In genomic region chr2:125340381-125340780, GRCm38 (mm10) we compare ENCODE assay signal across 26 mouse cellular contexts.
DNase-seq lines count a peak whose midpoint lies in the region; ATAC-seq and TF ChIP-seq lines count a peak whose summit lies in the region.
"Had no signal": no experiment of that assay in that cellular context is flagged by ENCODE, and none has a peak within 500 bp of the region (broad histone marks: within the 10 kb centered on the region; RNA-seq: fewer than 3 reads in every experiment).

No protein-coding gene starts in this region.

- H3K9ac ChIP-seq in kidney, embryonic 14.5 days (ENCODE audit: low read depth, low read length): no peak overlapping the region
- H3K9ac ChIP-seq in kidney, embryonic 16.5 days (replicated peaks; ENCODE audit: low read length): no peak overlapping the region
- H3K9ac ChIP-seq: embryonic facial prominence, embryonic 12.5 days; forebrain, embryonic 12.5 days had no signal

- no peak for DNase-seq in gastrocnemius, adult 2 months
- no peak for DNase-seq in gastrocnemius, postnatal 36 days
- no peak for DNase-seq in kidney, postnatal 14 days
- no peak for DNase-seq in kidney, adult 18-20 months
- DNase-seq: adrenal gland, adult 8-10 months; adrenal gland, postnatal 14 days; B cell, adult 2 months; cerebellum, adult 11-12 months; cerebellum, adult 2 months; cerebellum, adult 9-10 months; cerebellum, postnatal 10 days; cerebellum, postnatal 25 days had no signal

- H3K9me3 ChIP-seq in kidney, embryonic 14.5 days (ENCODE audit: control insufficient read depth, low read length): no peaks in the 10 kb centered on the region
- no peaks in the 10 kb centered on the region for H3K9me3 ChIP-seq in kidney, embryonic 16.5 days (ENCODE audit: low read length)
- H3K9me3 ChIP-seq: embryonic facial prominence, embryonic 10.5 days; embryonic facial prominence, embryonic 12.5 days; forebrain, embryonic 10.5 days; forebrain, embryonic 12.5 days; G1E had no signal

- H3K36me3 ChIP-seq in kidney, embryonic 14.5 days (ENCODE audit: control insufficient read depth, insufficient read depth, low read length): peaks cover 25% of the 10 kb centered on the region; the same call in 1 of the 2 replicates
- peaks cover 16% of the 10 kb centered on the region; the same call in 1 of the 2 replicates for H3K36me3 ChIP-seq in kidney, embryonic 16.5 days (ENCODE audit: insufficient read depth, low read length)
- H3K36me3 ChIP-seq: G1E had no signal

- intact Hi-C loops in gastrocnemius, adult 2 months (cut with DNase I): no loop called here
- intact Hi-C loops in gastrocnemius, postnatal 36 days (cut with DNase I): no loop called here

- peak overlapping the region; percentile 28; the same call in 1 of the 2 replicates for H3K27ac ChIP-seq in gastrocnemius, adult 2 months
- H3K27ac ChIP-seq in kidney, embryonic 14.5 days (ENCODE audit: low read depth, low read length): no peak overlapping the region
- H3K27ac ChIP-seq in kidney, embryonic 16.5 days (ENCODE audit: low read length): no peak overlapping the region
- H3K27ac ChIP-seq in embryonic fibroblast, embryonic 13.5 days (ENCODE audit: insufficient read depth, low read length): 0 out of 2 replicates have a peak overlapping the region, but pooled peaks have one; percentile 31
- H3K27ac ChIP-seq: embryonic facial prominence, embryonic 10.5 days; embryonic facial prominence, embryonic 12.5 days; forebrain, embryonic 10.5 days; forebrain, embryonic 12.5 days had no signal

- peak; percentile 52; the same call in 1 of the 2 replicates for ATAC-seq in kidney, embryonic 14.5 days (ENCODE audit: low FRiP score, low TSS enrichment)
- ATAC-seq in kidney, embryonic 16.5 days (ENCODE audit: low FRiP score, low TSS enrichment): 0 out of 2 replicates have a peak, but pooled peaks have one; percentile 15
- ATAC-seq: activated CD4-positive, CD25-positive, alpha-beta regulatory T cell, adult 4 months; CD4-positive, CD25-positive, alpha-beta regulatory T cell, adult 4 months; forebrain, embryonic 14.5 days; Patski had no signal

- H3K27me3 ChIP-seq in kidney, embryonic 14.5 days (ENCODE audit: control insufficient read depth, insufficient read depth, low read length): no peaks in the 10 kb centered on the region
- H3K27me3 ChIP-seq in kidney, embryonic 16.5 days (ENCODE audit: insufficient read depth, low read length): no peaks in the 10 kb centered on the region
- H3K27me3 ChIP-seq: CH12.LX; embryonic facial prominence, embryonic 12.5 days; forebrain, embryonic 12.5 days; Patski had no signal

- no peaks in the 10 kb centered on the region for H3K4me1 ChIP-seq in kidney, embryonic 14.5 days (ENCODE audit: control insufficient read depth, insufficient read depth, low read length)
- H3K4me1 ChIP-seq in kidney, embryonic 16.5 days (ENCODE audit: insufficient read depth, low read length): no peaks in the 10 kb centered on the region
- H3K4me1 ChIP-seq in embryonic fibroblast, embryonic 13.5 days (ENCODE audit: control insufficient read depth, insufficient read depth, low read length): no peaks in the 10 kb centered on the region
- H3K4me1 ChIP-seq: embryonic facial prominence, embryonic 10.5 days; embryonic facial prominence, embryonic 12.5 days; forebrain, embryonic 10.5 days; forebrain, embryonic 12.5 days had no signal

- 54% methylated on average over 5 of the region's 5 CpGs for WGBS in kidney, embryonic 14.5 days
- 49% methylated on average over 5 of the region's 5 CpGs for WGBS in kidney, embryonic 16.5 days

- no peak overlapping the region for H3K4me2 ChIP-seq in kidney, embryonic 14.5 days (replicated peaks; ENCODE audit: low read depth, low read length)
- H3K4me2 ChIP-seq in kidney, embryonic 16.5 days (replicated peaks; ENCODE audit: low read depth, low read length): no peak overlapping the region
- H3K4me2 ChIP-seq: embryonic facial prominence, embryonic 12.5 days; forebrain, embryonic 12.5 days had no signal

- H3K4me3 ChIP-seq in gastrocnemius, adult 2 months: no peak overlapping the region
- no peak overlapping the region for H3K4me3 ChIP-seq in kidney, embryonic 14.5 days (ENCODE audit: low read length)
- no peak overlapping the region for H3K4me3 ChIP-seq in kidney, embryonic 16.5 days (ENCODE audit: low read length)
- H3K4me3 ChIP-seq in embryonic fibroblast, embryonic 13.5 days (ENCODE audit: insufficient read depth, low read length): no peak overlapping the region
- H3K4me3 ChIP-seq: embryonic facial prominence, embryonic 10.5 days; embryonic facial prominence, embryonic 12.5 days; erythroblast, embryonic 14.5 days; forebrain, embryonic 10.5 days; forebrain, embryonic 12.5 days had no signal

- no peak for TF ChIP-seq CTCF in gastrocnemius, adult 2 months (IDR thresholded peaks at IDR 0.05)
- no peak for TF ChIP-seq CTCF in embryonic fibroblast, embryonic 13.5 days (IDR thresholded peaks at IDR 0.05; ENCODE audit: borderline replicate concordance, insufficient read depth, low read length)

- no peak for TF ChIP-seq POLR2A in embryonic fibroblast, embryonic 13.5 days (IDR thresholded peaks at IDR 0.05; ENCODE audit: low read depth, low read length)

Comparison
In these comparisons a context has a peak if more than half of its experiments do, and no peak if none do; other contexts are left out.
1. H3K27ac ChIP-seq: peak in gastrocnemius, adult 2 months (single experiment) and embryonic fibroblast, embryonic 13.5 days (single experiment); none in kidney, embryonic 14.5 days (single experiment) and kidney, embryonic 16.5 days (single experiment).